Mouse (Mus musculus): ENCODE results near the gene Def8. TPM values are rescaled to one million over a fixed set of nuclear protein-coding genes. Genes with fewer than 3 reads are reported as not detected.

Gene Def8
- total RNA-seq (2015) = 15.2 and 19.6 TPM in 2 replicates
- total RNA-seq (2017) = 24.9 and 27.3 TPM in 2 replicates

DNA sequence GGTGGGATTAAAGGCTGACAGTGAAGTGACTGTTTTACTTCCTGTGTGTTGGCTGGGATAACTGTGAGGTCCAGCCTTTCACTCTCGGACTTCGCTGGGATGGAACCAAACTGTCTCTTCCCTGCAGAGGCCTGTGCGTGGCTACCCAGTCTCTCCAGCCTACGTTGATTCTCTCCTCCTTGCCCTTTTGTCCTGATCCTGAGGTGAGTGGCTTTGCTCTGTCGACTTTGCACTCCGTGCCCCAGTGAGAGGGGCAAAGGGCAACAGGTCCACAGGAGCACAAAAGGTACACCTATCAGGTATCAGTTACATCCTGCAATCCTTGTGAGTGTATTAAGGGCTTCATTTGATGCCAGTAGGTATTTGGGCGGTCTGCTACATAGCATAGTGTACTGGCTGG lies at the start of gene Def8:
Gene Def8, plus strand, starts transcription at position 87 of the 400 bp plus-strand sequence.
- ATAC-seq (ENCODE audit: poor library complexity, severe bottlenecking) = no peak

DNA sequence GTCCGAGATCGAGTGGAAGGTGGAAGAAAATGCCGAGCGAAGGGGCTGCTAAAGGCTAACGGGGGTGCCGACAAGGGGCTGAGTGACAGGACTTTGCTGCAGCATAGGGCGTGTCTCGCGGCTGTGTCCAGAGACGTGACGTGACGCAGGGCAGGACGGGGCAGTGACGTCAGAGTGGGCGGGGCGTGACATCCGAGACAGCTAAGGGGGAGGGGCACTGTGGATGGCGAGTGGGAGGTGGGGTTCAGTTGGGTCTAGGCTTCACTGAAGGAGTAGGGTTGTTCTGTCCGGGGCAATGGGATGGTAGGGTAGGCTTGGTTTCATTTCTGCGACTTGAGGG lies 49.1 kb upstream of the Def8 start:
- peak; percentile 82 for ATAC-seq (ENCODE audit: poor library complexity, severe bottlenecking)

DNA sequence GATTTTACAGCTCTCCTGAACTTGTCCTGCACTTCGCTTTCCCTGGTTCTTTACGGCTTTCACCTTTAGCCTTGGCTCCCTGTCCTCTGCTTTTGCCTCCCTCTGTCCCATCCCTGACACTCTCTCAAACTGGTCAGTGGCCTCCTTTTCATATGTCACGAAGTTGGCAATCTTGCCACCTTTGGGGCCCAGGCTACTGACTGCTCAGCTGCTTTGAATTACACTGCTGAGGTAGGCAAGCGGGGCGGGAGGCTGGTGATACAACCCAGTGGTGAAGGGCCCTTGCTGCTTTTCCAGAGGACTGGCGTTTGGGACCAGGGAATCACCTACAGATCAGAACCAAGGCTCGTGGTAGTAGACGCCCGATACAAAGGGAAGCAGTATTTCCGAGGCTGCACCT lies 47.6 kb upstream of the Def8 start:
- ATAC-seq (ENCODE audit: poor library complexity, severe bottlenecking) = no peak

DNA sequence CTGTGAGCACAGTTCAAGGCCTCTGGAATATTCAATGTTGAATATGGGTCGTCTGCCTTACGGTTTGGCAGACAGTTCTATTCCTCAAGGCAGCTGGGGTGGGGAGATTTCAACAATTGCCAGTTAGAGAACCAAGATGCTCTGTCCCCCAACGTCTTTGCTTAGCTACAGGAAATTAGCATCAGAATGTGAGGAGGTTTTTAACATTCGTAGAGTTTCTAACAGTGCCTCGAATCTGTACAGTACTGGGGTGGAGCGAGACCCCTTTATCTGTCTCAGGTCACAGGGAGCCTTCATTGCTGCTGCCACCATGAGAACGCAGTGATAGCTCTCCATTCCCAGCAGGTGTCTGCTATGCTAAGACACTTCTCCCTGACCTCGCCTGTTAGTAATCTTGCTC lies 47.2 kb upstream of the Def8 start:
- no peak for ATAC-seq (ENCODE audit: poor library complexity, severe bottlenecking)

DNA sequence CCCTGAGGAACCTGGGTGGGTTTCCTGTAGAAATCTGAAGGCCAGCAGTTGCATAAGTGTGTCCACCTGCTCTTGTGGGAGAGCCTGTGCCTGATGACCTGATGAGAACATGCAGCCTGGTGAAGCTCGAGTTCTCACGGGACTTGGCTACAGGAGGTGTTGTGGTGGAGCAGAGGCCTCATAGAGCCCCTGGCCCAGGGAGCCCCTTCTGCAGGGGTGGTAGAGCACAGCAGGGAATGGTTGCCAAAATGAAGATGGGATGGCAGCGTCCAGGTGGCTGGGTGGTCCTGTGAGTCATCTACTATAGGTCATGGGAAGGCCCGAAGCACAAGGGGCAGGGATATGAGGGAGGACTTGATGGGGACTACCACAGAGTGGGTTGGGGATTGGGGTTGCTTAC lies 41.6 kb upstream of the Def8 start:
- ATAC-seq (ENCODE audit: poor library complexity, severe bottlenecking) = no peak

DNA sequence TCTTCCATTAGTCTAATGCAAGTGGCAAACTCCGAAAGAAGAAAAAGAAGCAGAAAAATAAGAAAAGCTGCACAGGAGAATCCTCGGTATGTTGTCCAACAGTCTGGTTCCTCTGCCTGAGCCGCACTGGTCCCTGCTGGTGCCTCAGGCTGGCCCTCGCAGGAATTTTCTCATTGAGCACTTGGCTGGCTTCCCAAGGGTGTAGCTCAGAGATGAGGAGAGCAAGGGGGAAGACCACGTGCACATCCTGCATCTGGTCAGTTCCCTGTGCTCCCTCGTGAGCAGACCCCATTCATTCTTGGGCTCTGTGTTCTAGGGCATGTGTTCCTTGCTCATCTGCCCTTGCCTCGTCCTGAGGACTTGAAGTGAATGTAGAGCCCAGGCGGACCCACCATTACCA lies 40.8 kb upstream of the Def8 start:
- no peak for ATAC-seq (ENCODE audit: poor library complexity, severe bottlenecking)

- ATAC-seq (ENCODE audit: poor library complexity, severe bottlenecking) = peak; percentile 63; the same call in 1 of the 2 replicates
Observed at GRCm38 (mm10) chr8:123384883-123385540, 38.3 kb upstream of the Def8 start.

DNA sequence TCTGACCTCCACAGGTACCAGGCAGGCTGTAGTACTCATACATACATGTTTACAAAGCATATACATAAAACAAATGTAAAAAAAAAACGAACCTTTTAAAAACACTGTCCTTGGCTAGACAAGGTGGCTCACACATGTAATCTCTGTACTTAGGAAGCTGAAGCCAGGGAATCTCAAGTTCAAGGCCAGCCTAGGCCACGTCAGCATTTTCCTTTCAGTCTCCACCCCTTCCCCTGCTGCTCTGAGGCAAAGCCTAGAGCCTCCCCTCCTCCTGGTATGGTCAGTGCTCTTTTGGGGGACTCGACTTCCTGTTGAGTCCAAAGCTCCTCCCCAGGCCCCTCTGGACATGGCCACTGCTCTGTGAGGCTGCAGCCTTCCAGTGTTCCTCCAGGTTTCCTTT lies 36.3 kb upstream of the Def8 start:
- ATAC-seq (ENCODE audit: poor library complexity, severe bottlenecking) = no peak

- ATAC-seq (ENCODE audit: poor library complexity, severe bottlenecking) = no peak
Observed at GRCm38 (mm10) chr8:123387801-123388200, 35.5 kb upstream of the Def8 start.

DNA sequence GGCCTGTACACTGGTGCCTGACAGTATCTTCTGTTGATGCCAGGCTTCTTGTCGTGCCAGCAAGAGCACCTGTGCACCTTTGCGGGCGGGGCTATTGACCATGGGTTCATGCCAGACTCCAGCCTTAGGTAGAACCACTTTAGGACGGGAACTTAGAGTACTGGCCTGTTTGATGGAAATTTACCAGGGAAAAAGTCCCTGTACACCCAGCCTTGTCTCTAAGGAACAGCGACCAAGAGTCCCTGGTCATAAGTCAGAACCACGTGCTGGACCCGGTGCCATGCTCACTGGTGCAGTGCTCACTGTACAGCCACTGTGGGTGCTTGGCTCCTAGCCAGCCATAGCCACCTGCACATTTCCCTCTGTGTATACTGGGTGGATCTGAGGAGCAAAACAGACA lies 34.3 kb upstream of the Def8 start:
- ATAC-seq (ENCODE audit: poor library complexity, severe bottlenecking) = no peak

GRCm38 (mm10) chr8:123398308-123398707 lies 25.0 kb upstream of the Def8 start:
- ATAC-seq (ENCODE audit: poor library complexity, severe bottlenecking) = no peak

- no peak for ATAC-seq (ENCODE audit: poor library complexity, severe bottlenecking)
Observed at GRCm38 (mm10) chr8:123401936-123402335, 21.4 kb upstream of the Def8 start.

GRCm38 (mm10) chr8:123402730-123403326 lies 20.5 kb upstream of the Def8 start:
- no peak for ATAC-seq (ENCODE audit: poor library complexity, severe bottlenecking)

- no peak for ATAC-seq (ENCODE audit: poor library complexity, severe bottlenecking)
Observed at GRCm38 (mm10) chr8:123404521-123404920, 18.8 kb upstream of the Def8 start.

DNA sequence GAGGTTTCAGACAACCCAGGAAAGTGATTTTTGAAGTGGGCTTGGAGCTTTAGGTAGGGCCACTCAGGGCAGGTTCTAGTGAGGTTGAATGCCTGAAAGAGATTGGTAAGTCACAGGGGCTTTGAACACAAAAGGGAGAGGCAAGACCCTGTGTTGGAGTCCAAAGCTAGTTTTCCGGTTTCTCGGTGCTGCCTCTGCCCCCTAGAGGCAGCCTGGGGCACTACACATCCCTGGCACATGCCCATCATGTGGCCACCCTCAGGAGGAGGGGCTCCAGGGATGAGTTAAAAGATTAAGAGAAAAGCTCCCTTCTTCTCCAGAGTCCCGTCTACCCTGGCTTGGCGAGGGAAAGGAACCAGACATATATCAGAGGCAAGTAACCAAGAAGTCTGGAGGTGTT lies 16.5 kb upstream of the Def8 start, which contains the start of gene Mc1r:
Gene Mc1r, plus strand, starts transcription at position 322 of the 400 bp plus-strand sequence.
- ATAC-seq (ENCODE audit: poor library complexity, severe bottlenecking) = peak; percentile 70

DNA sequence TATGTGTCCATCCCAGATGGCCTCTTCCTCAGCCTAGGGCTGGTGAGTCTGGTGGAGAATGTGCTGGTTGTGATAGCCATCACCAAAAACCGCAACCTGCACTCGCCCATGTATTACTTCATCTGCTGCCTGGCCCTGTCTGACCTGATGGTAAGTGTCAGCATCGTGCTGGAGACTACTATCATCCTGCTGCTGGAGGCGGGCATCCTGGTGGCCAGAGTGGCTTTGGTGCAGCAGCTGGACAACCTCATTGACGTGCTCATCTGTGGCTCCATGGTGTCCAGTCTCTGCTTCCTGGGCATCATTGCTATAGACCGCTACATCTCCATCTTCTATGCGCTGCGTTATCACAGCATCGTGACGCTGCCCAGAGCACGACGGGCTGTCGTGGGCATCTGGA lies 15.7 kb upstream of the Def8 start:
- ATAC-seq (ENCODE audit: poor library complexity, severe bottlenecking) = no peak

GRCm38 (mm10) chr8:123408586-123409544 lies 14.5 kb upstream of the Def8 start:
- ATAC-seq (ENCODE audit: poor library complexity, severe bottlenecking) = no peak

DNA sequence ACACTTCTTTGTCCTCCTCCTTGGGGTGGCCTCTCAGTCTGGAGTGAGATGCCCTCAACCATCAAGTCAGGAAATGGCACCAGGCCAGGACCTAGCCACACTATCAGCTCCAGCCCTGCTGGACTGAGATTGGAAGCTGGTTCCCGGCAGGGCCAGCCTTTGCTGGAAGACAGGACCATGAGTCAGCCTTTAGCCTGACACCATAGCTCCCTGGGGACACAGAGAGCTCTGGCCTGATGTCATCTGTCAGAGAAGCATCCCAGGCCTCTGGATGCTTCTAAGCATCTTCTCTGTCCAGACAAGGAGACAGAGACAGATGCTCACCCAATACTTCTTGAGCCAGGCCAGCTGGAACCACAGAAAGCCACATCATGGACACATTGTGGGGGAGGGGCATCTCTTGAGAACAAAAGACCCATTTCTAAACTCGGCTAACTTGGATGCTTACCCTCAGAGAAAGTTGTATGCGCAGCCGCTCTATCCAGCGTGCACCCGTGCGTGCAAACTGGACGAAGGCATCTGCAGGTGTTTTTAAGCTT lies 13.2 kb upstream of the Def8 start:
- ATAC-seq (ENCODE audit: poor library complexity, severe bottlenecking) = no peak

DNA sequence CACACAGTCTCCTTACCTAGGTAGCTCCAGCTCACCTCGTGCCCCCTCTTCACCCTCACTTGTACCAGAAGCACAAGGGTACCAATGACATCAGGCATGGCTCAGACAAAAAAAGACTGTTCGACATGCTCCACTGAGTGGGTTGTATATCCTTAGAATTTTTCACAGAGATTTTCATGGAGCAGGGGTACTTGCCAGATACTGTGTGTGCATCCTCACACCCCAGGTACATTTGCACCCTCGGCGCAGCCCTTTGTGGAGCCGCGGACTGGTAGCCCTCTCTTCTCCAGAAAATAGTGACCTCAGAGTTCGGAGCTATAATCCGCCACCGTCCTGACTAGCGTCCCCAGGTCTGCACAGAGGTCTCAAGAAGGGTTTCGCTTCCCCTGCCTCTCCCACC lies 12.5 kb upstream of the Def8 start:
- ATAC-seq (ENCODE audit: poor library complexity, severe bottlenecking) = no peak

DNA sequence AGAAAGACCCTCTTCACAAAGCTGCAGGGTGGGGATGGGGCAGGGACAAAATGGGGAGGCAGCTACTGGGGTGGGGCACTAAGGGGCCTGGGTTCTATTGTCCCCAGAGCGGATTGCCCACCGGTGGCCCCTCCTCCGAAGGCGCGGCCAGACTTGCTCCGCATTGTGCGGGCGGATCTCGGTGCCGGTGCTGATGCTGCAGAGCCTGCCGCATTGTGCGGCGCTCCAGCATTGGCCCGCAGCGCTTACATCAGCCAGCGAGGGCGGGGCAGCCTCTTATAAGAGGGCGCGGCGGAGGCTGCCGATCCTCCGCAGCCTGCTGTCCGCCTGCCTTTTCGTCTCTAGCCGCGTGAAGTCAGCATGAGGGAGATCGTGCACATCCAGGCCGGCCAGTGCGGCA lies 12.1 kb upstream of the Def8 start, which contains the start of gene Tubb3:
Gene Tubb3, plus strand, starts transcription at position 179 of the 400 bp plus-strand sequence.
- ATAC-seq (ENCODE audit: poor library complexity, severe bottlenecking) = peak; percentile 60

GRCm38 (mm10) chr8:123411781-123412327 lies 11.5 kb upstream of the Def8 start:
- ATAC-seq (ENCODE audit: poor library complexity, severe bottlenecking) = no peak
